ENCODE assay signal across 8 mouse cellular contexts in genomic region chr17:17792578-17792977, GRCm38 (mm10). TPM values are rescaled to one million over a fixed set of nuclear protein-coding genes. Genes with fewer than 3 reads are reported as not detected.
DNase-seq lines count a peak whose midpoint lies in the region; ATAC-seq and TF ChIP-seq lines count a peak whose summit lies in the region.

No protein-coding gene starts in this region.

- intact Hi-C loops in heart, postnatal 10 days (cut with DNase I): no loop called here

- no peak for ATAC-seq in heart, embryonic 12.5 days (ENCODE audit: insufficient number of reproducible peaks, low FRiP score)
- ATAC-seq in limb, embryonic 14.5 days (ENCODE audit: low FRiP score, low read depth): peak; percentile 65; the same call in 1 of the 2 replicates

- peak; percentile 9 to 15 for DNase-seq in heart, postnatal 10 days
- peak; percentile 95 for DNase-seq in NIH3T3 (ENCODE audit: low read depth)
- DNase-seq in cerebellum, postnatal 36 days: peak; percentile 57 to 62
- peak; percentile 64 for DNase-seq in limb, embryonic 14.5 days (ENCODE audit: low spot score)
- no peak for DNase-seq in spleen, postnatal 36 days (ENCODE audit: low spot score in 2 of 2)
- no peak for DNase-seq in hindbrain, embryonic 10.5 days (ENCODE audit: low spot score)
- DNase-seq in testis, postnatal 14 days (ENCODE audit: low spot score): no peak

- no peak overlapping the region for H3K4me2 ChIP-seq in heart, embryonic 12.5 days
- H3K4me2 ChIP-seq in limb, embryonic 14.5 days (replicated peaks; ENCODE audit: low read depth, low read length, severe bottlenecking): no peak overlapping the region

- no peak overlapping the region for H3K27ac ChIP-seq in heart, embryonic 12.5 days (ENCODE audit: poor library complexity, severe bottlenecking)
- H3K27ac ChIP-seq in limb, embryonic 14.5 days (replicated peaks; ENCODE audit: low read depth, low read length): no peak overlapping the region
- no peak overlapping the region for H3K27ac ChIP-seq in hindbrain, embryonic 10.5 days

- no peak overlapping the region for H3K4me3 ChIP-seq in heart, embryonic 12.5 days
- no peak overlapping the region for H3K4me3 ChIP-seq in limb, embryonic 14.5 days (replicated peaks; ENCODE audit: low read length)
- H3K4me3 ChIP-seq in hindbrain, embryonic 10.5 days: no peak overlapping the region

- WGBS in heart, embryonic 12.5 days: 19% methylated on average over 1 of the region's 1 CpGs
- WGBS in limb, embryonic 14.5 days: 19% methylated on average over 1 of the region's 1 CpGs
- WGBS in hindbrain, embryonic 10.5 days: 53% methylated on average over 1 of the region's 1 CpGs

- H3K36me3 ChIP-seq in heart, embryonic 12.5 days: no peaks in the 10 kb centered on the region
- no peaks in the 10 kb centered on the region for H3K36me3 ChIP-seq in limb, embryonic 14.5 days (ENCODE audit: control insufficient read depth, insufficient read depth, low read length)
- no peaks in the 10 kb centered on the region for H3K36me3 ChIP-seq in hindbrain, embryonic 10.5 days

- TF ChIP-seq POLR2A in limb, embryonic 14.5 days (IDR thresholded peaks at IDR 0.05; ENCODE audit: borderline replicate concordance, extremely low read depth, insufficient read depth, insufficient read length): no peak

- H3K9me3 ChIP-seq in heart, embryonic 12.5 days (replicated peaks): no peaks in the 10 kb centered on the region
- H3K9me3 ChIP-seq in limb, embryonic 14.5 days (ENCODE audit: control insufficient read depth, low read length): no peaks in the 10 kb centered on the region
- H3K9me3 ChIP-seq in hindbrain, embryonic 10.5 days: no peaks in the 10 kb centered on the region

- 0 out of 2 replicates have a peak, but pooled peaks cover 5% of the 10 kb centered on the region for H3K4me1 ChIP-seq in heart, embryonic 12.5 days (replicated peaks)
- H3K4me1 ChIP-seq in limb, embryonic 14.5 days (ENCODE audit: control insufficient read depth, insufficient read depth, low read length): peaks cover 5% of the 10 kb centered on the region; the same call in 1 of the 2 replicates
- H3K4me1 ChIP-seq in hindbrain, embryonic 10.5 days (replicated peaks): peaks cover 9% of the 10 kb centered on the region; the same call in 1 of the 2 replicates

- H3K9ac ChIP-seq in heart, embryonic 12.5 days: no peak overlapping the region
- H3K9ac ChIP-seq in limb, embryonic 14.5 days (ENCODE audit: low read depth, low read length, severe bottlenecking): no peak overlapping the region

- no peaks in the 10 kb centered on the region for H3K27me3 ChIP-seq in heart, embryonic 12.5 days (replicated peaks)
- no peaks in the 10 kb centered on the region for H3K27me3 ChIP-seq in limb, embryonic 14.5 days (ENCODE audit: control insufficient read depth, insufficient read depth, low read length)
- H3K27me3 ChIP-seq in hindbrain, embryonic 10.5 days (ENCODE audit: insufficient read depth, poor library complexity, severe bottlenecking): no peaks in the 10 kb centered on the region

RNA-seq across cellular contexts. Expression of gene Spaca6, which starts 34.4 kb away (rescaled TPM):
- total RNA-seq in heart, postnatal 10 days (2021): 10 to 100 TPM; 24.6 to 27.2 TPM
- 33.3 and 34.8 TPM in 2 replicates for polyA plus RNA-seq in heart, embryonic 12.5 days (2016; fragmentation: Nextera tagmentation; extraction: Ambion mirVana)
- 125 and 142 TPM in 2 replicates for polyA plus RNA-seq in limb, embryonic 14.5 days (2012; rRNA removed)
- 23.6 and 32.5 TPM in 2 replicates for polyA plus RNA-seq in limb, embryonic 14.5 days (2014; fragmentation: Nextera tagmentation; extraction: Ambion mirVana)
- polyA plus RNA-seq in hindbrain, embryonic 10.5 days (2016; fragmentation: Nextera tagmentation; extraction: Ambion mirVana): 43.9 and 44.2 TPM in 2 replicates

Comparison
In these comparisons a context has a peak if more than half of its experiments do, and no peak if none do; other contexts are left out.
1. DNase-seq: peak in heart, postnatal 10 days (2 of 2), NIH3T3 (single experiment), cerebellum, postnatal 36 days (2 of 2) and limb, embryonic 14.5 days (single experiment); none in spleen, postnatal 36 days (0 of 2), hindbrain, embryonic 10.5 days (single experiment) and testis, postnatal 14 days (single experiment).